Mouse (Mus musculus): ENCODE results near the gene Spryd3. TPM values are rescaled to one million over a fixed set of nuclear protein-coding genes. Genes with fewer than 3 reads are reported as not detected.

Gene Spryd3
- polyA plus RNA-seq, 1 experiment from 2014 or later = 22.5 TPM

DNA sequence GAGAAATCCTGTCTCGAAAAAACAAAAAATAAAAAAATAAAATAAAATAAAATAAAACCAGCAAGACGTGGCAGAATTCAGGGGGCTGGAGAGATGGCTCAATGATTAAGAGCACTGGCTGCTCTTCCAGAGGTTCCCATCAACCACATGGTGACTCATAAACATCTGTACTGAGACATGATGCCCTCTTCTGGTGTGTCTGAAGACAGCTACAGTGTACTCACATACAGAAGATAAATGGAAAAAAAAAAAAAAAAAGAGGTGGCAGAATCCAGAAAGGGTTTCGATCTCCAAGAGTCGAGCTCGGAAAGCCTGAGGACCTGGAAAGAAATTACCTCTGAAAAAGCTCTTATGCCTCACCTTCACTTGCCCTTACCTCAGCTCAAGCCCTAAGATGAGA is 5.1 kb upstream of the Spryd3 start:
- Histone ChIP-seq H3K36me3 (ENCODE audit: inconsistent target) (no peaks in the 10 kb centered on the region), H3K27ac (no peak overlapping the region), H3K4me3 (ENCODE audit: inconsistent target) (no peak overlapping the region), H3K79me2 (ENCODE audit: inconsistent target) (no peaks in the 10 kb centered on the region)
- 96% methylated on average over 5 of the region's 5 CpGs for WGBS (ENCODE audit: missing documents)

DNA sequence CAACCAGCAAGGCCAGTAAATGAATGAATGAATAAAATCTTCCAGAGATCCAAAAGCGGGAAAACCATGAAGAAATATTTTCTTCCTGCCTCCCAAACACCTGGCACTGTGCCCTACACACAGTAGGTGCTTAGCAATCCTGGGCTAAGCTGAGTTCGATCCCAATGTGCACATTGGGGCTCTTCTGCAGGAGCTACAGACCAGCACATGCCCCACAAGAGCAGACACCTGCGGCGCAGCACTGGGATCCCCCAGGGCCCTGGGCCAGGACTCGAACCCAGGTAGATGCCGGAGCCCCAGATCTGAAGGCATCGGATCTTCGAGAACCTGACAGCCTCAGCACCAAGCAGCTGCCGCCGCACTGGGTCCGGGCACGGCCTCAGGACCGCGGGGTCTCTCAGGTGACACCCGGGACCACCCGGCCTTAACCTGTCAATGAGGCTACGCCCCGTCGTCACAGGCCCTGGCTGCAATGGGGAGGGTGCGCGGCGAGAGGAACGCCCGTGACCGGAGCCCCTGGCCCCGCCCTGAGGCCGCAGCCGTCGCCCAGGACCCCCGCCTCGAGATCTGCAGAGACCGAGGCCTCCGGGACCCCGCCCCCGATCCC is 409 bp downstream of the Spryd3 start:
- H3K4me3 ChIP-seq (ENCODE audit: inconsistent target) = peak overlapping the region; percentile 74

DNA sequence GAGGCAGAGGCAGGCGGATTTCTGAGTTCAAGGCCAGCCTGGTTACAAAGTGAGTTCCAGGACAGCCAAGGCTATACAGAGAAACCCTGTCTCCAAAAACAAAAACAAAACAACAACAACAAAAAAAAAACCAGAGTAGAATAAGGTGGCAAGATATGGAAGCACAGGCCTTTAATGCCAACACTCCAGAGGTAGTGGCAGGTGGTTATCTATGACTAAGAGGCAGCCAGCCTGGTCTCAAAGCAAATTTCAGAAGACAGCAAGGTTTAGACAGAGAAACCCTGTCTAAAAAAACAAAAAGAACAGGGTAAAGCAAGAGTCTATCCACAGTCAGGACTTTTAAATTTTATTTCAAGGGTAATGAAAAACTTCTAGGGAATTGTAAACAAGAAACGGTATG is 1.3 kb downstream of the Spryd3 start:
- 100% methylated on average over 2 of the region's 2 CpGs for WGBS (ENCODE audit: missing documents)
- Histone ChIP-seq H3K4me3 (ENCODE audit: inconsistent target) (no peak overlapping the region), H3K27ac (no peak overlapping the region), H3K79me2 (ENCODE audit: inconsistent target) (peaks cover 32% of the 10 kb centered on the region), H3K36me3 (ENCODE audit: inconsistent target) (peaks cover 34% of the 10 kb centered on the region)

More for the DNA sequence above, 409 bp downstream of the Spryd3 start:
- peaks cover 32% of the 10 kb centered on the region for H3K79me2 ChIP-seq (ENCODE audit: inconsistent target)
- no peak overlapping the region for H3K27ac ChIP-seq
- peaks cover 25% of the 10 kb centered on the region for H3K36me3 ChIP-seq (ENCODE audit: inconsistent target)
- 2% methylated on average over 33 of the region's 35 CpGs for WGBS (ENCODE audit: missing documents)

GRCm38 (mm10) chr15:102133314-102133713 is 2.7 kb downstream of the Spryd3 start:
- H3K4me3 ChIP-seq (ENCODE audit: inconsistent target) = no peak overlapping the region
- peaks cover 48% of the 10 kb centered on the region for H3K36me3 ChIP-seq (ENCODE audit: inconsistent target)
- peaks cover 32% of the 10 kb centered on the region for H3K79me2 ChIP-seq (ENCODE audit: inconsistent target)
- no peak overlapping the region for H3K27ac ChIP-seq
- WGBS (ENCODE audit: missing documents) = 95% methylated on average over 9 of the region's 9 CpGs

- no peaks in the 10 kb centered on the region for H3K79me2 ChIP-seq (ENCODE audit: inconsistent target)
- no peak overlapping the region for H3K4me3 ChIP-seq (ENCODE audit: inconsistent target)
- 75% methylated on average over 2 of the region's 2 CpGs for WGBS (ENCODE audit: missing documents)
- H3K27ac ChIP-seq = no peak overlapping the region
- peaks cover 83% of the 10 kb centered on the region for H3K36me3 ChIP-seq (ENCODE audit: inconsistent target)
These were observed 9.7 kb downstream of the Spryd3 start for GRCm38 (mm10) chr15:102126303-102126702.

GRCm38 (mm10) chr15:102120530-102120929 is 15.5 kb downstream of the Spryd3 start:
- Histone ChIP-seq H3K36me3 (ENCODE audit: inconsistent target) (peaks cover 64% of the 10 kb centered on the region), H3K79me2 (ENCODE audit: inconsistent target) (no peaks in the 10 kb centered on the region), H3K27ac (no peak overlapping the region), H3K4me3 (ENCODE audit: inconsistent target) (no peak overlapping the region)
- 96% methylated on average over 5 of the region's 5 CpGs for WGBS (ENCODE audit: missing documents)

DNA sequence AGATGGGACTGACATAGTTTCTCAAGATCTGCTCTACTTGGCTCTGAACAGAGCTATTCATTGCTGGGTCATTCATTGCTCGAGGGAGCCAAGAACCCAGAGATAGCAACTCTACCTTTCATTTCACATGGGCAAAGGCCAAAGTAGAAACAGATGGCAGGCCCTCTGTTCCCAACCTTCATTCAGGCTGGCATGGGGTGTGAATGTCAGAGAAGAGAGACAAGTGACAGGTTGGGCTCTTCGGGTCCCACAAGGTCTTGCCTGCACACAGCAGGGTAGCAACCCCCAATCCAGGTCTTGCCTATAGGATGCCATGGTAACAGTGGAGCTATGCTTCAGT is 16.2 kb downstream of the Spryd3 start:
- no peak overlapping the region for H3K4me3 ChIP-seq (ENCODE audit: inconsistent target)
- no peaks in the 10 kb centered on the region for H3K79me2 ChIP-seq (ENCODE audit: inconsistent target)
- H3K27ac ChIP-seq = no peak overlapping the region
- 95% methylated on average over 2 of the region's 2 CpGs for WGBS (ENCODE audit: missing documents)
- H3K36me3 ChIP-seq (ENCODE audit: inconsistent target) = peaks cover 58% of the 10 kb centered on the region

GRCm38 (mm10) chr15:102119121-102119830 is 16.8 kb downstream of the Spryd3 start:
- WGBS (ENCODE audit: missing documents) = 94% methylated on average over 8 of the region's 8 CpGs

GRCm38 (mm10) chr15:102118591-102118990 is 17.4 kb downstream of the Spryd3 start:
- 88% methylated on average over 4 of the region's 4 CpGs for WGBS (ENCODE audit: missing documents)
- Histone ChIP-seq H3K36me3 (ENCODE audit: inconsistent target) (peaks cover 51% of the 10 kb centered on the region), H3K79me2 (ENCODE audit: inconsistent target) (no peaks in the 10 kb centered on the region), H3K4me3 (ENCODE audit: inconsistent target) (no peak overlapping the region), H3K27ac (no peak overlapping the region)

More at GRCm38 (mm10) chr15:102119121-102119830, 16.8 kb downstream of the Spryd3 start:
- peaks cover 52% of the 10 kb centered on the region for H3K36me3 ChIP-seq (ENCODE audit: inconsistent target)
- H3K4me3 ChIP-seq (ENCODE audit: inconsistent target) = no peak overlapping the region
- H3K27ac ChIP-seq = no peak overlapping the region
- no peaks in the 10 kb centered on the region for H3K79me2 ChIP-seq (ENCODE audit: inconsistent target)

- H3K36me3 ChIP-seq (ENCODE audit: inconsistent target) = peaks cover 48% of the 10 kb centered on the region
- 87% methylated on average over 19 of the region's 19 CpGs for WGBS (ENCODE audit: missing documents)
These were observed 18.3 kb downstream of the Spryd3 start for GRCm38 (mm10) chr15:102117461-102118443.

DNA sequence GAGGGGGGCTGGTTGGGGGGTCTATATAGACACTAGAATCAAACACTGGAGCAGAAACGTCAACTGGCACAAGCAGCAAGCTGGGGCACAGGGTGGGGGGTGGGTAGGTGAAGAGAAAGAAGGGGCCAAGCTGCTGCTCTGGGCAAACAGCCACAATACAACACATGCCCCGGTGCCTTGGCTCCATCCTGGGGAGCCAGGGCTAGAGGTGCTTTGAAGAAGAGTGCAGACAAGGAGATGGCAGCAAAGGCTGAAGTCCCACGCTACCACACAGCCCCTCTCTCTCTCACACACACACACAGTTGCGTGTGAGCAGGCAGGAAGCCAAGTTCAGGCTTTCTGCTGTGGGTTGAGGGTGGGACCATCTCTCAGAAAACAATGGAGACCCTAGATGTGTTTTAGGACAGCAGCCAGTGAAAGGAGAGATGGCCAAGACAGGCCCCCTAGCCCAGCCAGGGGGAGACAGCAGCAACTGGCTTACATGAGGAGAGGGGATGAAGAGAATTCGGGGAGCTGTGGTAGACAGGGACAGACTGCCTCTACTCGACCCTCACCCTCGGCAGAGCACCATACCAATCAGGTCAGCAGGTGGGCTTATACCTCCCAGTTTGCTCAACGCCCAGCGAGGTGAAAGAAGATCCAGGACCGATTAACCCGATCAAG is 19.1 kb downstream of the Spryd3 start:
- no peak overlapping the region for H3K27ac ChIP-seq
- no peak overlapping the region for H3K4me3 ChIP-seq (ENCODE audit: inconsistent target)
- WGBS (ENCODE audit: missing documents) = 83% methylated on average over 11 of the region's 11 CpGs
- no peaks in the 10 kb centered on the region for H3K79me2 ChIP-seq (ENCODE audit: inconsistent target)
- H3K36me3 ChIP-seq (ENCODE audit: inconsistent target) = peaks cover 41% of the 10 kb centered on the region

More at GRCm38 (mm10) chr15:102117461-102118443, 18.3 kb downstream of the Spryd3 start:
- Histone ChIP-seq H3K27ac (no peak overlapping the region), H3K4me3 (ENCODE audit: inconsistent target) (no peak overlapping the region), H3K79me2 (ENCODE audit: inconsistent target) (no peaks in the 10 kb centered on the region)

DNA sequence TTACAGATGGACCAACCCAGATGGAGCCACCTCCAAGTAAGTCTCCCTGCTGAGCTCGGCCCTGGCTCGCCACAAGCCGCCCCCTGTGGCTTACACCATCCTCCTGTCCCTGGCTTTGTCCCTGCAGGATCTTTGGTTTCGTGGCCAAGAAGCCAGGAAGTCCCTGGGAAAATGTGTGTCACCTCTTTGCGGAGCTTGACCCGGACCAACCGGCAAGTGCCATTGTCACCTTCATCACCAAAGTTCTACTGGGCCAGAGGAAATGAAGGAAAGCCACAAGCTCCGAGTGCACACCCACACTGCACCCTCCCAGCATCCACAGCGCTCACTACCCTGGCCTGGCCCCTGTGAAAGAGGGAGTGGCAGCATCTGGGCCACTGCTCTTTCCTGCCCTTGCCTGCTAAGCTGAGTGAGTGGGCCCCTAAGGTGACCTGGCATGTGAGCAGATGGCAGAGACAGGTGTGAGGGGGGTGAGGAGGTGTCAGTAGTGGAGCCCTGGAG is 20.3 kb downstream of the Spryd3 start:
- WGBS (ENCODE audit: missing documents) = 41% methylated on average over 9 of the region's 9 CpGs
- Histone ChIP-seq H3K79me2 (ENCODE audit: inconsistent target) (no peaks in the 10 kb centered on the region), H3K36me3 (ENCODE audit: inconsistent target) (peaks cover 36% of the 10 kb centered on the region), H3K27ac (no peak overlapping the region), H3K4me3 (ENCODE audit: inconsistent target) (no peak overlapping the region)

DNA sequence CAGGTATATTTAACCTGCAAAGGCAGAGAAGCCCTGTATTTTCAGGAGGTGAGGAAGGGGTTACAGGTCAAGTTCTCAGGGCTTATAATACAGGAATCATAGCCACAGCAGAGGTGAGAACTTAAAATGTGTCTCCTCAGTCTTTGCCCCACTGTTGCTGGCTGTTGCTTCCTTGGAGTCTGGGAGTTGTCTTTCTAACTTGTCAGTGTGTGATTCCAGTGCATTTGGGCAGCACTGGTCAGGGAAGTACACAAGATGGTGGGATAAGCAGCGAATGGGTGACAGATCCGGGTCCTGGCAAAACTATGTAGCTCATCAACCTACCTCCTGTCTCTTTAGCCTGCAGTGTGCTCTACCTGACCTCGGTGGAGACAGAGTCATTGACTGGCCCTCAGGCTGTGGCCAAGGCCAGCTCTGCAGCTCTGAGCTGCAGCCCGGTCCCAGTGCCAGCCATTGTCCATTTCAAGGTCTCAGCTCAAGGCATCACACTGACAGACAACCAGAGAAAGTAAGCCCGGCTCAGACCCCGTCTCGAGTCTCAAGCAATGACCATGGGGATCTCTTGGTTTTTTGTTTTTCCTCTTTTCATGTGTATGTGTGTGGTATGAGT is 21.3 kb downstream of the Spryd3 start:
- Histone ChIP-seq H3K27ac (no peak overlapping the region), H3K4me3 (ENCODE audit: inconsistent target) (no peak overlapping the region), H3K36me3 (ENCODE audit: inconsistent target) (peaks cover 31% of the 10 kb centered on the region), H3K79me2 (ENCODE audit: inconsistent target) (no peaks in the 10 kb centered on the region)
- WGBS (ENCODE audit: missing documents) = 93% methylated on average over 7 of the region's 7 CpGs

DNA sequence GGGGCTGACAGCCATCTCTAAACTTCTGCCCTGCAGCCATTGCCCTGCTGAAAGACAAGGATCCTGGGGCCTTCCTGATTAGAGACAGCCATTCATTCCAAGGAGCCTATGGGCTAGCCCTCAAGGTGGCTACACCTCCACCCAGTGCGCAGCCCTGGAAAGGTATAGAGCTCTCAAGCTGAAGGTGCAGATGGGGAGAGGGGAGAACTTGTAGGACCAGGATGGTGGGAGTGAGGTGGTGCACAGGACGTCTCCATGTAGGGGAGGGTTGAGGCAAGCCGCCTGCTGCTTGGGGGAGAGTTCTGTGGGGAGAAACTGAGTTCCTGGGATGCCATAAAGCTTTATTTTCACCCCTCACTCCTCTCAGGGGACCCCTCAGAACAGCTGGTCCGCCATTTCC is 22.4 kb downstream of the Spryd3 start:
- peaks cover 20% of the 10 kb centered on the region for H3K36me3 ChIP-seq (ENCODE audit: inconsistent target)
- no peak overlapping the region for H3K4me3 ChIP-seq (ENCODE audit: inconsistent target)
- H3K27ac ChIP-seq = no peak overlapping the region
- H3K79me2 ChIP-seq (ENCODE audit: inconsistent target) = no peaks in the 10 kb centered on the region
- 100% methylated on average over 3 of the region's 4 CpGs for WGBS (ENCODE audit: missing documents)
